Mouse (Mus musculus): ENCODE results near the gene Zfp119b.
"Not testable (repeated sequence)": the region's sequence is repeated elsewhere in the genome, so short reads cannot be mapped to it uniquely, and the experiment has no call there.

Gene Zfp119b

GRCm38 (mm10) chr17:55957168-55957567, 7.9 kb upstream of the Zfp119b start:
- DNase-seq: peak; percentile 90 to 91

GRCm38 (mm10) chr17:55956591-55956990, 7.3 kb upstream of the Zfp119b start:
- DNase-seq: no peak

- peak; percentile 94 to 96 for DNase-seq
These were observed 6.8 kb upstream of the Zfp119b start for GRCm38 (mm10) chr17:55956129-55956528.

GRCm38 (mm10) chr17:55954229-55954628, 4.9 kb upstream of the Zfp119b start:
- DNase-seq: no peak

- DNase-seq: no peak
These were observed 4.5 kb upstream of the Zfp119b start for GRCm38 (mm10) chr17:55953751-55954150.

GRCm38 (mm10) chr17:55952447-55953027, 3.2 kb upstream of the Zfp119b start, which contains the start of gene Ebi3:
Ebi3 (plus strand) TSS chr17:55952640.
- no peak for DNase-seq

GRCm38 (mm10) chr17:55952041-55952440, 2.7 kb upstream of the Zfp119b start:
- DNase-seq: no peak

GRCm38 (mm10) chr17:55950601-55951000, 1.3 kb upstream of the Zfp119b start:
- no peak for DNase-seq

GRCm38 (mm10) chr17:55948647-55949046, 653 bp downstream of the Zfp119b start:
- DNase-seq: no peak

- DNase-seq: no peak
These were observed 3.6 kb downstream of the Zfp119b start for GRCm38 (mm10) chr17:55945696-55946095.

- DNase-seq: peak; percentile 93 to 95
These were observed 4.2 kb downstream of the Zfp119b start for GRCm38 (mm10) chr17:55944866-55945682.

- DNase-seq: not testable (repeated sequence)
These were observed 4.9 kb downstream of the Zfp119b start for GRCm38 (mm10) chr17:55944387-55944865.

GRCm38 (mm10) chr17:55933191-55933590, 16.1 kb downstream of the Zfp119b start:
- no peak for DNase-seq

GRCm38 (mm10) chr17:55932635-55933034, 16.7 kb downstream of the Zfp119b start:
- DNase-seq: no peak

- DNase-seq: peak; percentile 88 to 90
These were observed 17.5 kb downstream of the Zfp119b start for GRCm38 (mm10) chr17:55931553-55932502.

- no peak for DNase-seq
These were observed 42.6 kb downstream of the Zfp119b start for GRCm38 (mm10) chr17:55906669-55907068.

- DNase-seq: no peak
These were observed 45.2 kb downstream of the Zfp119b start for GRCm38 (mm10) chr17:55904131-55904530.

GRCm38 (mm10) chr17:55903687-55904086, 45.6 kb downstream of the Zfp119b start:
- no peak for DNase-seq

GRCm38 (mm10) chr17:55903087-55903486, 46.2 kb downstream of the Zfp119b start:
- no peak for DNase-seq

- DNase-seq: peak; percentile 11 to 54
These were observed 56.8 kb downstream of the Zfp119b start for GRCm38 (mm10) chr17:55892406-55892955.
